Mouse (Mus musculus): ENCODE measurements around the gene Prkca. TPM values are rescaled to one million over a fixed set of nuclear protein-coding genes. Genes with fewer than 3 reads are reported as not detected.

Prkca gene
- total RNA-seq, 1 experiment = 8.4 TPM

- in situ Hi-C loops (cut with MboI; ENCODE audit: low sequenced_read_pairs in 2 of 2, unreplicated experiment in 2 of 2) = no loop called here
- Histone ChIP-seq H3K36me3 (ENCODE audit: control insufficient read depth, insufficient read depth, low read length, poor library complexity, severe bottlenecking) (no peaks in the 10 kb centered on the region), H3K9me3 (ENCODE audit: control insufficient read depth, insufficient read depth, low read depth, low read length) (no peaks in the 10 kb centered on the region), H3K9ac (ENCODE audit: insufficient read depth, low read depth, low read length, poor library complexity, severe bottlenecking) (no peak overlapping the region), H3K4me3 (ENCODE audit: insufficient read depth in 1 of 2, low read depth in 1 of 2, low read length in 2 of 2, poor library complexity in 1 of 2, severe bottlenecking in 1 of 2) (no peak overlapping the region), H3K4me1 (ENCODE audit: control insufficient read depth in 2 of 2, insufficient read depth in 2 of 2, low read length in 2 of 2, poor library complexity in 1 of 2) (no peaks in the 10 kb centered on the region), H3K27ac (ENCODE audit: insufficient read depth, low read depth, low read length, poor library complexity, severe bottlenecking) (no peak overlapping the region)
- no peak for DNase-seq (ENCODE audit: low read depth, low spot score)
- TF ChIP-seq HCFC1 (IDR thresholded peaks at IDR 0.05; ENCODE audit: borderline replicate concordance, insufficient read depth, low read length) = no peak
- TF ChIP-seq ZC3H11A (IDR thresholded peaks at IDR 0.05; ENCODE audit: borderline replicate concordance, low read depth, low read length) = no peak
- no peak for TF ChIP-seq MAFK (IDR thresholded peaks at IDR 0.05; ENCODE audit: insufficient read depth, low read depth, low read length)
- no peak for TF ChIP-seq ZNF384 (IDR thresholded peaks at IDR 0.05; ENCODE audit: low read depth, low read length)
- TF ChIP-seq CHD2 (IDR thresholded peaks at IDR 0.05; ENCODE audit: low read depth, low read length) = no peak
Observed at GRCm38 (mm10) chr11:108061571-108062479, 281.9 kb downstream of the Prkca start.

GRCm38 (mm10) chr11:108057138-108057537, 286.6 kb downstream of the Prkca start:
- Histone ChIP-seq H3K36me3 (ENCODE audit: control insufficient read depth, insufficient read depth, low read length, poor library complexity, severe bottlenecking) (no peaks in the 10 kb centered on the region), H3K9ac (ENCODE audit: insufficient read depth, low read depth, low read length, poor library complexity, severe bottlenecking) (no peak overlapping the region), H3K4me3 (ENCODE audit: insufficient read depth in 1 of 2, low read depth in 1 of 2, low read length in 2 of 2, poor library complexity in 1 of 2, severe bottlenecking in 1 of 2) (no peak overlapping the region), H3K9me3 (ENCODE audit: control insufficient read depth, insufficient read depth, low read depth, low read length) (no peaks in the 10 kb centered on the region), H3K4me1 (ENCODE audit: control insufficient read depth in 2 of 2, insufficient read depth in 2 of 2, low read length in 2 of 2, poor library complexity in 1 of 2) (no peaks in the 10 kb centered on the region), H3K27ac (ENCODE audit: insufficient read depth, low read depth, low read length, poor library complexity, severe bottlenecking) (no peak overlapping the region)
- TF ChIP-seq CHD2 (IDR thresholded peaks at IDR 0.05; ENCODE audit: low read depth, low read length) = no peak
- no peak for TF ChIP-seq MAFK (IDR thresholded peaks at IDR 0.05; ENCODE audit: insufficient read depth, low read depth, low read length)
- no peak for TF ChIP-seq ZC3H11A (IDR thresholded peaks at IDR 0.05; ENCODE audit: borderline replicate concordance, low read depth, low read length)
- no peak for TF ChIP-seq HCFC1 (IDR thresholded peaks at IDR 0.05; ENCODE audit: borderline replicate concordance, insufficient read depth, low read length)
- no peak for DNase-seq (ENCODE audit: low read depth, low spot score)
- in situ Hi-C loops (cut with MboI; ENCODE audit: low sequenced_read_pairs in 2 of 2, unreplicated experiment in 2 of 2) = no loop called here

GRCm38 (mm10) chr11:108054647-108055046, 289.1 kb downstream of the Prkca start:
- Histone ChIP-seq H3K4me3 (ENCODE audit: insufficient read depth in 1 of 2, low read depth in 1 of 2, low read length in 2 of 2, poor library complexity in 1 of 2, severe bottlenecking in 1 of 2) (no peak overlapping the region), H3K27ac (ENCODE audit: insufficient read depth, low read depth, low read length, poor library complexity, severe bottlenecking) (no peak overlapping the region), H3K36me3 (ENCODE audit: control insufficient read depth, insufficient read depth, low read length, poor library complexity, severe bottlenecking) (no peaks in the 10 kb centered on the region), H3K9me3 (ENCODE audit: control insufficient read depth, insufficient read depth, low read depth, low read length) (no peaks in the 10 kb centered on the region), H3K4me1 (ENCODE audit: control insufficient read depth in 2 of 2, insufficient read depth in 2 of 2, low read length in 2 of 2, poor library complexity in 1 of 2) (no peaks in the 10 kb centered on the region), H3K9ac (ENCODE audit: insufficient read depth, low read depth, low read length, poor library complexity, severe bottlenecking) (no peak overlapping the region)
- no peak for DNase-seq (ENCODE audit: low read depth, low spot score)
- no peak for TF ChIP-seq ZC3H11A (IDR thresholded peaks at IDR 0.05; ENCODE audit: borderline replicate concordance, low read depth, low read length)
- in situ Hi-C loops (cut with MboI; ENCODE audit: low sequenced_read_pairs in 2 of 2, unreplicated experiment in 2 of 2) = no loop called here

DNA sequence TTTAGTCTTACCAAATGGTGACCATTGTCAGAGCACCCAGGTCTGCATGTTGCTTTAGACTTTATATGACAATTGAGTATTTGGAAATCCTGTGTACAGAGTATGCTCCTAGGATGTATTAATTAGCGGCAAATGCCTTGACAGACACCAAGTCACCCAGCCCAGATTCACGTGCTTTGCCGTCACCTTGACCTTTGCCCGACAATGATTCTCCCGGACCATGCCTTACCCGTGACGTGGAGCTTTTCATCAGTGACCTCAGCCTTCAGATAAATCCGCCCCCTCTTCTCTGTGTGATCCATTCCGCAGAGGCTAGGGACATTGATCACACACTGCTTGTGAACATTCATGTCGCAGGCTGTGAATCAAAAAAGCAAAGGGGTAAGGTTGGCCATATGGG, 290.0 kb downstream of the Prkca start:
- H3K9me3 ChIP-seq (ENCODE audit: control insufficient read depth, insufficient read depth, low read depth, low read length) = no peaks in the 10 kb centered on the region
- TF ChIP-seq ZNF384 (IDR thresholded peaks at IDR 0.05; ENCODE audit: low read depth, low read length) (no peak), MAFK (IDR thresholded peaks at IDR 0.05; ENCODE audit: insufficient read depth, low read depth, low read length) (no peak), HCFC1 (IDR thresholded peaks at IDR 0.05; ENCODE audit: borderline replicate concordance, insufficient read depth, low read length) (no peak), ZC3H11A (IDR thresholded peaks at IDR 0.05; ENCODE audit: borderline replicate concordance, low read depth, low read length) (no peak), CHD2 (IDR thresholded peaks at IDR 0.05; ENCODE audit: low read depth, low read length) (no peak)
- H3K9ac ChIP-seq (ENCODE audit: insufficient read depth, low read depth, low read length, poor library complexity, severe bottlenecking) = no peak overlapping the region
- in situ Hi-C loops (cut with MboI; ENCODE audit: low sequenced_read_pairs in 2 of 2, unreplicated experiment in 2 of 2) = no loop called here
- no peaks in the 10 kb centered on the region for H3K36me3 ChIP-seq (ENCODE audit: control insufficient read depth, insufficient read depth, low read length, poor library complexity, severe bottlenecking)
- no peak for DNase-seq (ENCODE audit: low read depth, low spot score)
- H3K27ac ChIP-seq (ENCODE audit: insufficient read depth, low read depth, low read length, poor library complexity, severe bottlenecking) = no peak overlapping the region
- H3K4me3 ChIP-seq (ENCODE audit: insufficient read depth in 1 of 2, low read depth in 1 of 2, low read length in 2 of 2, poor library complexity in 1 of 2, severe bottlenecking in 1 of 2) = no peak overlapping the region
- no peaks in the 10 kb centered on the region for H3K4me1 ChIP-seq (ENCODE audit: control insufficient read depth in 2 of 2, insufficient read depth in 2 of 2, low read length in 2 of 2, poor library complexity in 1 of 2)
